Mouse (Mus musculus) pancreas, adult 10 weeks (tissue): Measurements from ENCODE around the gene Taar3. TPM values are rescaled to one million over a fixed set of nuclear protein-coding genes. Genes with fewer than 3 reads are reported as not detected.

Source experiments
- polyA plus RNA-seq: library from polyadenylated mRNA; stranded (reverse); fragments of 350-450 nt; fragmentation: Illumina TruSeq; extraction: RNeasy Lipid Tissue Mini Kit (QIAGEN cat#74804); gene quantifications from one replicate; pipeline ENCODE4 v1.2.3, GENCODE M21; 2015; ENCODE audit warnings: low read depth, low replicate concordance; ENCODE audit not compliant: insufficient read depth

The Taar3 gene
- polyA plus RNA-seq = not detected

DNA sequence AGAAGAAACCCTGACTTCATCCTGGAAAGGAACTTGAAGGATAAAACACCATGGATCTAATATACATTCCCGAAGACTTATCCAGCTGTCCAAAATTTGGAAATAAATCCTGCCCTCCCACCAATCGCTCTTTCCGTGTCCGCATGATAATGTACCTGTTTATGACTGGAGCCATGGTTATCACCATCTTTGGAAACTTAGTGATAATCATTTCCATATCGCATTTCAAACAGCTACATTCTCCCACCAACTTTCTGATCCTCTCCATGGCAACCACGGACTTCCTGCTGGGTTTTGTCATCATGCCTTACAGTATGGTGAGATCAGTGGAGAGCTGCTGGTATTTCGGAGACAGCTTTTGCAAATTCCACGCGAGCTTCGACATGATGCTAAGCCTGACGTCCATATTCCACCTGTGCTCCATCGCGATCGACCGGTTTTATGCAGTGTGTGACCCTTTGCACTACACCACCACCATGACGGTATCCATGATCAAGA lies at the start of gene Taar3:
Taar3 (plus strand) TSS at position 51 of the 498 bp plus-strand sequence.

DNA sequence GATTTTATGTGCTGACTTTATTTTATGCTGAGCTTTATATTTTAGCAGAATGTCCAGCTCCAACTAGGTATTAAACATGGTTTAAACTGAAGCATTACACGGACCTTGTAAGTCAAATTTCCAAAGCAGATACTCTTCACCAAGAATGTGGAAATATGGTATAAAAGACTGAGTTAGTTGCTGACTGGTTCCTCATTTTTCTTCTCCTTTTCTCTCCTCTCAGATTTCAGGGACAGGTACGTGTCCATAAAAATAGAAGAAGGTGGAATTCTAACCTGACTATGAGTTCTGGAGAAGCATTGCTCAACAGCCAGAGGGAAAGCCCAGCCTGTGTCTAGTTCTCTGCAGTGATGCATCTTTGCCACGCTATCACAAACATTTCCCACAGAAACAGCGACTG lies 29.3 kb upstream of the Taar3 start, which contains the start of gene Taar1:
Taar1 (plus strand) TSS at position 301 of the 400 bp plus-strand sequence.

DNA sequence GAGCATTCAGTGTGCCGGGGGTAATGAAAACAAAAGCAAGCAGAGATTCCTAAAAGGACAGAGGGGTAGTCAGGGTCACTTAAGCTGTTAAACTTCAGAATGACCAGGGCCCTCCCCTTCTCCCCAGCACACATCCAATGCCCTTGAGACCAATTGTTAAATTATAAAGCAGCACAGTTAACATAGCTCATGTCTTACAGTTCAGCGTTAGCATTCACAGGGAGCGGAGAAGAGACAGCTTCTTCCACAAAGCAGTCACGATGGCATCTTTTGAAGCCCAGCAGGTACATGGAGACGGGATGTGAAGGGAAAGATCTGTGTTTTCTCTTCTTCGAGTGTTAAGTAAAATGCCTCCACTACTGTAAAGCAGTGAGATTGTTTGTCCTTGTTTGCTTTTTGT lies 11.0 kb upstream of the Taar3 start, which contains the start of gene Taar2:
Taar2 (plus strand) TSS at position 261 of the 400 bp plus-strand sequence.

DNA sequence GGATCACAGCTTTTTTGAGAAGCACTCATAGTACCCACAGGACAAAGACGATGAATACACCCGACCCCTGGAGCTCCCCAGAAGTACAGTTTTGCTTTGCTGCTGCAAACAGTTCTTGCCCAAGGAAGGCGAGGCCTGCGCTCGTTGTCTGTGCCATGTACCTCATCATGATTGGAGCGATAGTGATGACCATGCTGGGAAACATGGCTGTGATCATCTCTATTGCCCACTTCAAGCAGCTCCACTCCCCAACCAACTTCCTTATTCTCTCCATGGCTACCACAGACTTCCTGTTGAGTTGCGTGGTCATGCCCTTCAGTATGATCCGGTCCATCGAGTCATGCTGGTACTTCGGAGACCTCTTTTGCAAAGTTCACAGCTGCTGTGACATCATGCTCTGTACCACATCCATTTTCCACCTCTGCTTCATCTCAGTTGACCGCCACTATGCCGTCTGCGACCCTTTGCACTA lies 11.1 kb downstream of the Taar3 start, which contains the start of gene Taar4:
Taar4 (plus strand) TSS at position 51 of the 472 bp plus-strand sequence.

DNA sequence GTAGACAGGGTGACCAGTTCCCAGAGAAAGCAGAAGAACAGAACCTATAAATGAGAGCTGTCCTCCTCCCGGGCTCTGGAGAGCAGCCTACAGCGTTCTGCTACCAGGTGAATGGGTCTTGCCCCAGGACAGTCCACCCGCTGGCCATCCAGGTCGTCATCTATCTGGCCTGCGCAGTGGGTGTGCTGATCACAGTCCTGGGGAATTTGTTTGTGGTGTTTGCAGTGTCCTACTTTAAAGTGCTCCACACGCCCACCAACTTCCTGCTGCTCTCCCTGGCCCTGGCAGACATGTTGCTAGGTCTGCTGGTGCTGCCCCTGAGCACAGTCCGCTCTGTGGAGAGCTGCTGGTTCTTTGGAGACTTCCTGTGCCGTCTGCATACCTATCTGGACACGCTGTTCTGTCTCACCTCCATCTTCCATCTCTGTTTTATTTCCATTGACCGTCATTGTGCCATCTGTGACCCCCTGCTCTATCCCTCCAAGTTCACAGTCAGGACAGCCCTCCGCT lies 21.4 kb downstream of the Taar3 start, which contains the start of gene Taar5:
Taar5 (plus strand) TSS at position 51 of the 510 bp plus-strand sequence.

DNA sequence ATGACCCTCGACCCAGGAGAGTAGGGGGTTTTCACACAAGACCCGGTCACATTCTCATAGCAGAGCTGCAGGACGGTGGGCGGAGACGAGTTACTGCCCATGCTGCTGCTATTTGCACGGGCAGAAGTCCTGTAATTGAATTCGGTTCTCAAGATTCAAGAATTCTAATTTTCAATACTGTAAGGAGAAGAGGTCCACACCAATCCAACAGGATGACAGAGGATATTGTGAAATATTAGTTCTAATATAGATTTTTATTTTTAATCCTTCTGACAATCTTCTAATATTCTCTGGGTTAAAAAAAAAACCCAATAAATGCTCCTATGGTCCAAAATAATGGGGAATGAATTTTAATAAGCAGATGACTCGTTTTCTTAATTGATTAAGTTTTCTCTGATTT lies 36.2 kb downstream of the Taar3 start, which contains the start of gene Taar6:
Taar6 (minus strand) TSS at position 101 of the 400 bp plus-strand sequence.

DNA sequence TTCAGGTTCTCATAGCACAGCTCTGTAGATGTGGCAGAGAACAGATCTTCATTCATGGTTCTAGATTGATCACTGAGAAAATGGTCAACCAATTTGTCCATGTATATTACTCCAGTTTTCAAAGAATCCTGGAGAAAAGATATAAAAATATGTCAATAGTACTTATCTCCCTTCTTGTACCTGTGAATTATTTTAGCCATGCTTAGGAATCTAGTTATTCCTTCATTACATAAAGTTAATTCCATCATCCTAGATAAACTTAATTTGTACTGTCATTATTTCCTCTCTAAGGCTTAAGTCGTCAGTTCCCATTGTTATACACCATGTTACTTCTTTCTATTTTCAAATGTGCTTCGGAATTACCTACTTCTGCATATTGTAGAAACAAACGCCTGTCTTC lies 44.0 kb downstream of the Taar3 start, which contains the start of gene Taar7a:
Taar7a (minus strand) TSS at position 101 of the 400 bp plus-strand sequence.

DNA sequence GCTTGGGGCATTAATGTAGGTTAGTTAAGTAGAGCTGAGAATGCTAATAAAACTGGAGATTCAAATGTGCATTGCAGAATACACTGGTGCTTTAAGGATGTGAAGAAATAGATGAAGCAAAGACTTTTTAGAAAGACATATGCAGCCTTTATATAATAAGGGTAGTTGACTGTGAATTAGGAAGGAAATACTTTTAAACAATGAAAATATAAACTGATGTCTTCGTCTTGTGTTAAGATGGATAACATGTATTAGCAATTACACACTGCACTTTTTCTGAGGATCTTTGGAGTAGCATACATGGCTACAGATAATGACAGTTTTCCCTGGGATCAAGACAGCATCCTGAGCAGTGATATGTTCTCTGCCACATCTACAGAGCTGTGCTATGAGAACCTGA lies 50.3 kb downstream of the Taar3 start, which contains the start of gene Taar7b:
Taar7b (plus strand) TSS at position 301 of the 400 bp plus-strand sequence.

Other genes with a start within 250 kb of the Taar3 start
- 1,153 TPM for gene Rps12, start 162.3 kb upstream of the Taar3 start, polyA plus RNA-seq
- gene Slc18b1, start 152.6 kb upstream of the Taar3 start, polyA plus RNA-seq = 2.6 TPM
- gene Vnn3, start 98.1 kb upstream of the Taar3 start, polyA plus RNA-seq = not detected
- gene Vnn1, start 54.9 kb upstream of the Taar3 start, polyA plus RNA-seq = 0.66 TPM
- gene Taar1, start 29.2 kb upstream of the Taar3 start, polyA plus RNA-seq = not detected
- gene Taar2, start 11.0 kb upstream of the Taar3 start, polyA plus RNA-seq = not detected
- not detected for gene Taar4, start 10.9 kb downstream of the Taar3 start, polyA plus RNA-seq
- not detected for gene Taar5, start 21.1 kb downstream of the Taar3 start, polyA plus RNA-seq
- gene Taar6, start 36.1 kb downstream of the Taar3 start, polyA plus RNA-seq = not detected
- gene Taar7a, start 43.9 kb downstream of the Taar3 start, polyA plus RNA-seq = not detected
- not detected for gene Taar7b, start 50.4 kb downstream of the Taar3 start, polyA plus RNA-seq
- gene Taar7d, start 77.7 kb downstream of the Taar3 start, polyA plus RNA-seq = not detected
- not detected for gene Taar7e, start 88.1 kb downstream of the Taar3 start, polyA plus RNA-seq
- gene Taar7f, start 100.0 kb downstream of the Taar3 start, polyA plus RNA-seq = not detected
- gene Taar8a, start 126.9 kb downstream of the Taar3 start, polyA plus RNA-seq = not detected
- not detected for gene Taar8b, start 142.7 kb downstream of the Taar3 start, polyA plus RNA-seq
- gene Taar8c, start 152.4 kb downstream of the Taar3 start, polyA plus RNA-seq = not detected
- not detected for gene Taar9, start 160.0 kb downstream of the Taar3 start, polyA plus RNA-seq
- gene Stx7, start 199.7 kb downstream of the Taar3 start, polyA plus RNA-seq = 11.3 TPM